Mouse (Mus musculus) regulatory T cell (primary cell): ENCODE measurements at regions not wholly inside any gene's neighbourhood (a gene's known extent, or its start where the extent isn't known, plus 50 kb on each side); places are given as distances from the start of the nearest gene placed in this dataset.

Experiments used
- in situ Hi-C: fragments of 300-600 bp; cut with MboI, MseI; formaldehyde crosslinking; loops from one replicate; pipeline ENCODE4 v1.15.1; 2025; ENCODE audit warnings: high pct_unique_total_duplicates

GRCm38 (mm10) chr5:39049141-39049540, 172.5 kb upstream of the Clnk start:
- in situ Hi-C loops, result no loop called here

- in situ Hi-C loops, result no loop called here
These were observed 163.9 kb upstream of the Clnk start for GRCm38 (mm10) chr5:39040467-39040866.

GRCm38 (mm10) chr5:39023241-39023640, 146.6 kb upstream of the Clnk start:
- in situ Hi-C loops, result no loop called here

- in situ Hi-C loops, result no loop called here
These were observed 124.0 kb upstream of the Clnk start for GRCm38 (mm10) chr5:39000643-39001042.

- in situ Hi-C loops, result no loop called here
These were observed 123.1 kb upstream of the Clnk start for GRCm38 (mm10) chr5:38999700-39000099.

- in situ Hi-C loops, result no loop called here
These were observed 96.0 kb upstream of the Clnk start for GRCm38 (mm10) chr5:38972397-38973159.

GRCm38 (mm10) chr5:38970497-38970896, 93.9 kb upstream of the Clnk start:
- in situ Hi-C loops, result no loop called here

GRCm38 (mm10) chr5:38967010-38967409, 90.4 kb upstream of the Clnk start:
- in situ Hi-C loops, result no loop called here

- in situ Hi-C loops, result no loop called here
These were observed 87.8 kb upstream of the Clnk start for GRCm38 (mm10) chr5:38964445-38964844.

GRCm38 (mm10) chr5:38950520-38951288, 74.1 kb upstream of the Clnk start:
- in situ Hi-C loops, result no loop called here

GRCm38 (mm10) chr5:38945903-38946686, 69.5 kb upstream of the Clnk start:
- in situ Hi-C loops, result loop anchor here (5.0 kb wide), 1 partner anchor 61 kb away; no protein-coding TSS in a partner anchor

GRCm38 (mm10) chr5:38932382-38933079, 55.9 kb upstream of the Clnk start:
- in situ Hi-C loops, result no loop called here

GRCm38 (mm10) chr5:38927051-38927450, 50.4 kb upstream of the Clnk start:
- in situ Hi-C loops, result no loop called here
